Mouse (Mus musculus) heart, postnatal 0 days (tissue): ENCODE measurements at regions not wholly inside any gene's neighbourhood (a gene's known extent, or its start where the extent isn't known, plus 50 kb on each side); places are given as distances from the start of the nearest gene placed in this dataset.

ENCODE experiments used
- CTCF ChIP-seq: IDR thresholded peaks from 2 replicates; pipeline ENCODE4 v1.5.1; 2016; ENCODE audit warnings: antibody characterized with exemption, control low read depth, low read depth
- EP300 ChIP-seq: IDR thresholded peaks from 2 replicates; pipeline ENCODE4 v1.6.1; 2016; ENCODE audit warnings: antibody characterized with exemption, low read depth

DNA sequence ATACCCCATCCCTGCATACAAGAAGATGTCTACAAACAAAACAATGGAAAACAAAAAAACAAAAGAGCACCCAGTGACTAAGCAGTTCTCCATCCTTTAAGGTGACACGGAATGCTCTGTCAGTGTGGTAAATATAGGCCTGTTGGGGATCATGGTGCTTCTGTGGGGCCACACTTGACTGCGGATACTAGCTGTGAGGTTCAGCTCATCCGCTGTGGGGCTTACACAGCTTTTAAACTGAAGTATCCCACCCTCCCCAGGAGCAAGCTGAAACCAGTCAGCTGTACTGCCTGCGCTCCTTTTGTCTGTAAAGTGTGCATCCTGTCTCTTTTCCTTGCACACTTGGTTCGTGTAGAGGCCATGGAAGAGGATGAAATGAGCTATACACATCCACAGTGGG is 113.9 kb upstream of the Zfhx3 start:
- TF ChIP-seq CTCF (no peak), EP300 (no peak)
